Mouse (Mus musculus) layer of hippocampus, adult 8-10 months (tissue): ENCODE measurements at regions not wholly inside any gene's neighbourhood (a gene's known extent, or its start where the extent isn't known, plus 50 kb on each side); places are given as distances from the start of the nearest gene placed in this dataset.

Experiments
- DNase-seq, 2 experiments: peaks; one replicate each; pipeline ENCODE4 v3.0.0; 2022; ENCODE audit warnings: low spot score in 2 of 2

DNA sequence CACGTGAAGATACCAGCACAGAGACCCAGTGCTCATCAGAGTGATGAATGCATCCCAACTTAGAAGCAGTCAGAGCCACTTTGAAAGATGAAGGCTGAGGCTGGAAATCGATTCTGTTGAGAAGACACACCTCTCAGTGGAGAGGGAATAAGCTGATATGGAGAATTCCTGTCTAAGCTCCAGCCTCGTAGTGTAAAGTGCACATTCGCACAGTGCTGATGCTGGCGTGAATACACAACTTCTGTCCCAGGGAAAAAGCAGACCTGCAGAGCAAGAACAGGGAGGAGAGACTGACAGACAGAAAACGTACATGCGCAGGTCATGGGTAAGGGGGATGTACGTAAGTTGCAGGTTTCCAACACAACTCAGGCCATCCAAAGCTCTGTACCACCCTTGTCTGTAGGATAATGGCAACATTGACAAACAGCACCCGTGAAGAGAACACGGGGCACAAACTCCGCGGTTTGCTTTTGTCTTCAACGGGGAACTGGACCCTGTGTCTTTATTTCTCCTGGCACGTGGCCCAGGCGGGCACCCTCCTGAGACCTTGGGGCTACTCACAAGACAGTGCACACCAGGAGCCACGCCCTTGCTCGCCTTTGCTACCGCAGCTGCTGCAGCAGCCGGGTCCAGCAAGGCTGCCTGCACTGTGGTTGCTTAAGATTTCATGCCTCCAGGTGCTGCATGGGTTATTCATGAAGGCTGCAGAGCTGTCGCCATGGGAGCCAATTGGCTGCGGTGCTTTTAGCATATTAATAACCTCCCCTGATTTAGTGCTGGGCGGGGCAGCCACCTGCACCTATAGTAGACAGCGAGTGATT is 434.3 kb downstream of the Cmpk2 start:
- peak; percentile 30 to 32 for DNase-seq

DNA sequence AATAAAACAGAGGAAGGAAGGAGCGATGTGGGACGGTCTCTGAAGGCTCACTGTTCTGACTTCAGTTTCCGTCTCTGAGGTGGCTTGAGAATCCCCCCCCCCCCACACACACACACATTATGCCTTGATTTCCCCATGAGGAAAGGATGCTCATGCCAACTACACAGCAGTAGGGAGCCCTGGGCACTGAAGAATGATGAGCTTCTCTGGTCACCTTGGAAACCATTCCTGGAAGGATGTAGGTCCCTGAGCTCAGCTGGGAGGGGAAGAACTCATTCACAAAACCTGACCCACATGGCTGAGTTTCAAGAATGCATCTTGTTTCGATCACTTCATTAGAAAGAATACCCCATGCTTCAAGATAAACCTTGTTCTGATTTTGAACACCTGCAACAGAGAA is 422.2 kb downstream of the Cmpk2 start:
- DNase-seq = no peak

DNA sequence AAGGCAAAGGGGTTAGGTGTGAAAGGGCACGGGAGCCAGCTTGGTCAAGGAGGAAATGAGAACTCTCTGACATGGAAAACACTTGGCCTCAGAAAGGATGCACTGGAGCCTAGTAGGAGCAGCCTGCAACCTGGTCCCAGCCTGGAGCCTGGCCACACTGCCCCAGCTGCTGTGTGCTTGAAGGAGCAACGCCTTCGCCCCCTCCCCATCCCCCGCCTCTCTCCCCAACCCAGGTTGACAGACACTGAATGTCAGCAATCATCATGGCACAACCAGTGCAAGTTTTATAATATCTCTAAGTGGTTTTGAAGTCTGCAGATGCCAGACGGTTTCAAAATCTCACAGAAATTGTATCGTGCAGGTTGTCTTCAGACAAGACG is 417.6 kb downstream of the Cmpk2 start:
- no peak for DNase-seq

DNA sequence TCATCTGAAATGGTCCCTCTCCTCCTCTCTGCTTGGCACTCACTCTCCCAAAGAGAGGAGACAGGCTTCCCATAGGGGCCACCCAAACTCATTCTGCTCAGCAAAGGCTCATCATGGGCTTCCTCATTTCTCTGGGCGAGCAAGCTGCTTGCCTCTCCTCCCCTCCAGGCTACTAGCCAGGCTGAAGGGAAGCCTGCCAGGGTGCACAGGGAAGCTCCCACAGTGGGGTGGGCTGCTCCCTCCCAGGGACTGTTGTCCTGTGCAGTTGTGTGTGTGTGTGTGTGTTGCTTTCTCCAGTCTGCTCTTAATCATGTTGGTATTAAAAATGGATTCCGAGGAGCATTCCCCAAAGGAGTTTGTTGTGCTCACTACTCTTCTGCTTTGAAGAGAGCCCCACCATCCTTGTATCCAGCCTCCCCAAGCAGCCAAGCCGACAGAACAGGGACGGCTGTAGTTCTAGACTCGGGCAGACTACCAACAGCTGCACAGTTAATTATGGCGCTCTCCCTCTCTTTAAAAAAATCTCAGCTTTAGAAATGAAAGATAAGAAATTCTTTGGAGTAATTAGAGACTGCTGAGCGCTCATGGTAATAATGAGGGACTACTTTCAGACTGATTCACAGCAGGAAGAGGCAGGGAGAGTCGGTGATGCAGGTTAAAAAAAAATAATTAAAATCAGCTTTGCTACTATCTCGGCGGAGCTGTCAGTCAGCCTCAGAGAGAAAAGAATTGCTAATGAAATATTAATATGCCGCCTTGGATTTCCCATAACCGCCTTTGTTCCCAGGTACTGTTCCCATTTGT is 417.0 kb downstream of the Cmpk2 start:
- peak in 1 of 2 experiments; percentile 31 for DNase-seq

DNA sequence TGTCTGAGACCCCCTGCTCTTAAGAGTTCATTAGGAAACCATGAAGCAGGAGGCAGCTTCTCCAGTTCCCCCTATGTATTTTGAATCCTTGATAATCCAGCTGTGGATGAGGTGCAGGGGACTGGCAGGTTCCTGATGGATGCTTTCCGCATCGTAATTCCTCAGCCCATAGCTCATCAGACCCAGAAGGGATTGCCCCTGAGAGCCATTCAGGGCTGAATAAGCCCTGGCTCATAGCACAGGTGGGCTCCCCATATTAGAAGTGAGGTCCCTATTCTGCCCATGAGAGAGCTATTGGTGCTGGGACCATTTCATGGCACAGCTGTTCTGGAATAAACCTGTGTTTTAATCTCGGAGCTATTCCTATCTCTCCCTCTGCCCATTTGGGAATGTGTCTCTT is 416.1 kb downstream of the Cmpk2 start:
- DNase-seq = no peak

DNA sequence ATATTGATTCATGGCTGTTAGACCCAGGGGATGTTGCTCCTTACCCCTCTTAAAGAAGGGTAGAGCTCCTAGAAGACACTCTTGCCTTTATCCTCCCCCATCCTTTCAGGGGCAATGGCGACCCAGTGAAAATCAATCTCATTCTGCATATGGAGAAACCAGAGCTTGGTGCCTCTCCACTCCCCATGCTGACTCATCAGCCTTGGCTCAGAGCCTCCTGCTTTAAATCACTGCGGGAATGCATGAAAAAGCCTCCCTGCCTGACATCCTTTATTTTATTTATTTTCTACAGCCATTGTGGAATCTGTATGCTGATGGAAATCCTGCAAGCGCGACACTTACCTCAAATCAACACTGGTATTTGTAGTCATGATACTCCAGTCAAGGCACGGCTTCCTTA is 415.2 kb downstream of the Cmpk2 start:
- DNase-seq = peak in 1 of 2 experiments; percentile 34

DNA sequence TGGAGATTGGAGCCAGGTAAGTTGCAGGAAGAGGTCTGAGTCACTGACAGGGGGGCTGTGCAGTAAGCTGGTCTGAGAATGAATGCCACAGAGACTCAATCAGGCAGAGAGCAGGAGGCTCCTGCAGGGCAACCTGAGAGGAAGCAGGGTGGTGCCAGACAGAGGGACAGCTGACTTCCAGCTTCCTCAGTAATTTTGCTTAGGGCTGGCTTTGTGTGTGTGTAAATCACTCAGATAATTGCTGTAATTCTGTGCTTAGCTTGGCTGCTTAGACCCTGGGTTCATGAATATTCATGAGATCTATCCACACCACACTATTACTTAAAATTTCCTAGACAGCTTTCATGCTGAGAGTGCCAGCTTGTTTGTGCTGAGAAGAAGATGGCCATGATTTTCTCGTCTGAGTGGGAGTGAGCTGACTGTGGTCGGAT is 408.7 kb downstream of the Cmpk2 start:
- no peak for DNase-seq

DNA sequence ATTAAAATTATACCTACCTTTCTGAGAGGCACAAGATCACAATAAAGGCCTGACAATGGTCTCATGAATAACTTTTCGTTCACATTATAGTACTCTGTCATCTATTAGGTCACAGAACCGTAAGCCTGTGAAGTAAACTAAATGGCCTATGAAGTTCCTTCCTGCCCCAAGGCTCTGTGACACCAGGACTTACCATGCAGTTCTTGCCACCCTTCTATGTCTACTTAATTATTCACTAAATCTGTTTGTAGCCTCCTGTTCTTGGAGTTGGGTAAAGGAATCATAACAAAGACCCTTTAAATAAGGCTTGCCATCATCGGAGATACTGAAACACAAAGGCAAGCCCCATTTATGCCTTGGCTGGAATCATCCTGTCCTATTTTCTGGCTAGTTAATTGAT is 408.3 kb downstream of the Cmpk2 start:
- no peak for DNase-seq

DNA sequence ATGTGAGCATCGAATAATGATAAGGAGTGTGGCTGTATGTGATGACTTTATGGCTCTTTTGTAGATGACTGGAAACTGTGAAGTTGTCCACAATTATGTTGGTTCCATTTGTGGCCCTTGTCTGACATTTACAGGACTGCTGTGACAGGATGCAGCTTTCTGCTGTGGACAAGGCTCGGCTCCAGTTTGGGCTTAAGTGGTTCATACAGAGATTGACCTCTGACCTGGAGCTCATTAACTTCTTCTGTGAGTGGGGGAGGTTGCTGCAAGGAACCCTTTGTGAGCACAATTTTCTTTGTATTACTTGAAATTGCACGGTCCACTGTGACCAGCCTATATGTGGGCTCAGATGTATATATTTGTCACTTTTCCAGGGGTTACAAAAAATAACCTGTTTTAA is 403.5 kb downstream of the Cmpk2 start:
- no peak for DNase-seq

DNA sequence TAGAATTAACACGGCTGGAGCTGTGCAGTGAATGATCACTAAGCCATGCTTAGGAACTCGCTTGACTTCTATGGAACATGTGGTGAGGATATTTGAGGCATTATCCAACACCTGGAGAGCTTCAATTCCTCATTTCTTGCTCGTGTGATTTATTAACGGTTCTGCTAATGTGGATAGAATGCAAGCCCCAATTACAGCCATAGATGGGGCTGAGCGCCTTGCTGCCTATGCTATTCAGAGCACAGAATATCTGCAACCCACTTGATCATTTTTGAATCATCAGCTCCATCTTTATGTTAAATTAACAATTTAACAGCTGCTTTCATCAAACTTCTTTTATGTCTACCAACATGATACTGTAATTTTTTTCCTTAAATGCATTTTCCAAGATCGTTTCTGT is 398.7 kb downstream of the Cmpk2 start:
- no peak for DNase-seq

DNA sequence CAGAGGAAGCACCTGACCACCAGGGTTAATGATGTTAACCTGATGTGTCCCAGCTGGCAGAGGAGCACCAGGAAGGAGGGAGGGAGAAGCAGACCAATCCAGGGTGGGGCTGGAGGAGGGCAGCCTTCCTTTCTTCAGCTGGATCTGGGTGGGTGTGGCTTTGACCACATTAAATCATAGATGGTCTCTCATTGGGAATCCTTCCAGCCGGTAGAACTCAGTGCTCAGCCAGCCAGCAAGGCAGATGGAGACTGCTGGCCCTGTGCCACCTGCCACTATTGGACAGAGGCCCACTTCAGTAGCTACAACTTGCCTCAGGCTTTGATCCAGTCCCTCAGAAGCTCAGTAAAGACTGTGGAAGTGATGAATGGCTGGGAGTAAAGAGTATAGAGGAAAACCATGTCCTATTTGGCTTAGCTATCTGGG is 386.1 kb downstream of the Cmpk2 start:
- DNase-seq = peak; percentile 37 to 75

DNA sequence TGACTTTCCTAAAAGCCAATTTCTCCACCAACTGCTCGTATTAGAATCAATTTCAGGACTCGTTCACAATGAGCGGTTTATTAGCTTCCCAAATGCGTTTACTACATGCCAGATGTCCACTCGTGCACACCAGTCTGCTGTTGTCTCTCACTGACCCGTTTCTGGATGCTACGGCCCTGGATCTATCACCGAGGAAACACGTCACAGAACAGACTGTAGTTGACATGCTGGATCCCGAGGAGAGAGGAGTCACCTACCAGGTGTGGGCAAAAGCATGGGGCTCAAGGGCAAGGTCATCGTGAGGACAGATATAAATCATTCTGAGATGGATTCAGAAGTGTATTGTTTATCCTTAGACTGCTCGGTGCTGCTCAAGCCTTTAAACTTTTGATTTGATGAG is 375.9 kb downstream of the Cmpk2 start:
- DNase-seq = no peak

DNA sequence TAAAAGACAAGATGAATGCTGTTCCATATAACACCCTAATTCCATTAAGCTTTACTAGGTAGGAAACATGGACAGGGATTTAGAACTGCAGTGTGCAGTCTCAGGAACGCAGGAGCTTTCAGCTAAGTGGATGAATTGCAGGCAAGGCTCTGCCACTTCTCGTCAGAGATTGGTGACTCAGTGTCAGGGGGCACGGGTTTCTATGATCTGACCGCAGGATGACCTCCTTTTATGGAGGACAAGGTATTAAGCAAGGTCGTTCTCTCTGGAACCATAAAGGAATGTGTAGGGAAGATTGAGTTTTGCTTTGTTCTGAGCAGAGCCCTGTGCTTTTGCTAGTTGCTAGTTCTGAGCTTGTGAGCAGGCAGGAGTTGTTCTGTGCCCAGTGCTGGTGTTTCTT is 373.7 kb downstream of the Cmpk2 start:
- no peak for DNase-seq

DNA sequence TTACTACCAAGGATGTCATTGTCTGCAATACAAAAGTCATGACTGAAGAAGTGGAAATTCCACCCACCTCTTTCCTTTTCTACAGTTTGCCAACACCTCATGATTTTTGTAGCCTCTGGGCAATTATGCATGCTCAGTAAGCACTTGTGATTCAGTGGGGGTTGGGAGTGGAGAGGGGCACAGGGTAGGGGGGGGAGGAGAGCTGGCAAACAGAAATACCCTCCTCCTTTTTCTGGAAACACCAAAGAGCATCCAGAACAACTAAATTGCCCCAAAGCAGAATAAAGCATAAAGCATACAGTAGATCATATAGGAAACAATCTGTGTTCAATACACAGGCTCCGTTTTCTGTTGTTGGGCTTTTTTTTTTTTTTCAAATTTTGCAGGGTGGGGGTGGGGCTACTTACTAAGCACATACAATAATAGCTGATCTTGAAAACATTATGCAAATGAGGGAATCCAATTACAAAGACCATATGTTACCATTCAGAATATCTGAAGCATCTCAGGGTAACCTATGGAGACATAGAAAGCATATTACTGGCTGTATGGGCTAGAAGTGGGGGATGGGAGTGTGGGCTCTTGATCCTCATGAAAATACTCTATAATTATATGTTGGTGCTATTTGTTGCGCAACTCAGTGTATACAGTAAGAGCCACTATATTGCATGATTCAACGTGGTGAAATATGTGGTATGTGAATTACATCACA is 352.4 kb downstream of the Cmpk2 start:
- DNase-seq = no peak

DNA sequence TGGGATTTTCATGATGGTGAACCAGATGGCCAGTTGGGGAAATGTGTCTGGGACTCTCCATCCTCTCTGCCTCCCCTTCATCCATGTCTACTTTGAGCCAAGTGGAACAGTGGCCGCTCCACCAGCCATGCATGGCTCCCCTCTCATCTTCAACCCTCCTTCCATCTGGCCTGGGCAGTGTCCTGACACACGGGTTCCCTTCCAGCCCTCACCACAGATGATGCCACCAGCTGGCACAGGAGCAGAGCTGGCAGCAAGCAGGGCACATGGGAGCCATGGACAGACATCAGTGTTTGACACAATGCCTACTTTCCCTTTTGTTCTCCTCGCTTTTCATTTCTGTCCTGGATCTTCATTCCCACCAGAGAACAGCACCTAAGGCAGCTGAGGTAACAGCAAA is 348.9 kb downstream of the Cmpk2 start:
- DNase-seq = no peak

DNA sequence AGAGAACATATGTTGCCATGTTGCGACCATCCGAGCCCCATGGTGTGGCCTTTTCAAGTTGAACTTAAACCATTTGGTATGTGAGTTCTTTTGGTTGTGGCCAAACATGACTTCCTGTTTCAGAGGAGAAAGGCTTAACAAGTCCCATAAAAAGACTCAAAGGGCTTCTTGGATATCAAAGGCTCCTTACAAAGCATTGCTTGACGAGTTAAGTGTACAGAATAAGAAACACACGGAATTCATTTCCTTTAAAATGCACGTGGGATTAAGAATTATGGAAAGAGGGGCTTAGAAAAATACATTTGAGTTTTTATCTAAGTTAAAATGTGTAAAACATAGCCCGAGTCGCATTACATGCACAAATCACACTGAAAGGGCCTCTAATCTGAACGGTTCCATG is 346.8 kb downstream of the Cmpk2 start:
- no peak for DNase-seq

DNA sequence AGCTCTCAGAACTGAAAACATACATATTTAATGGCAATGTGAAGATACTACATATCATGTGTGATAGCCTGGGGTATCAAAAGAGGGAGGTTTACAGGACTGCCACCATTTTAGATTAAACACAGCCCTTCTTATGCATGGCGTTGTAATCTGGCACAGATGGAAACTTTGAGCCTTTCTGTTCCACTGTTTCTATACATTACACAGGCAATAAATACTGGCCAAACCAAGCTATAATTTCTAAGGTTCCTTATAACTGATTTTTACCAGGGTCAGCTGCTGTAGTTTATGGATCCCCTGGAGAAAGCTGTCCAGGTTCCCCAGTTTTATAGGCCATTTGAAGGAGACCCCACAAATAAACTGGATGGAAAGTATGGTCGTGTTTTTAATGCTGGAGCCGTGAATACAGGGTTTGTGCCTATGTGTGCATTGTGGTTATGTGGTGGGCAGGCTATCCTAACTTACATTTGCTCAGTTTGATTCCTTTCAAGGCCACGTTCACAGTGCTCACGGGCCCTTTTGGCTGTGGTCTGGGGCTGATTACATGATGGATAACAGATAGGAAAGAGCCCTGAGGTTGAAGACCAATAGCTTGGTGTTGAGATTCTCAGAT is 341.7 kb downstream of the Cmpk2 start:
- DNase-seq = no peak

DNA sequence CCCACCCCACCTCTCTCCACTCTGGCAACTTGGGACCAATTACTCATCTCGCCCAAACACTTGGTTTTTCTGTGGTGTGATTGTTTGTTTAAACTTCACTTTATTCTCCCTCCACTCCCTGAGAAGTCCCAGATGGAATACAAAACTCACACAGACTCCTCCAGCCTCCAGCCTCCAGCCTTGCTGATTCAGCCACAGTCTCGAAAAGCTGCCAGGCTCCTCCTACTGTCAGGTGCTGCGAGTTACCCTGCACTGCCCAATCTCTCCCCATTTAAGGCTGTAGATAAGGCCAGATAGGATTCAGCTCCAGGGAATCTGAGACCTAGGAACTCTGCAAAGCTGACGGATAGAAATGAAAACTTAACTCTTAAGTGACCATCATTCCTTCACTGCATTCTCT is 340.7 kb downstream of the Cmpk2 start:
- peak in 1 of 2 experiments; percentile 10 for DNase-seq

DNA sequence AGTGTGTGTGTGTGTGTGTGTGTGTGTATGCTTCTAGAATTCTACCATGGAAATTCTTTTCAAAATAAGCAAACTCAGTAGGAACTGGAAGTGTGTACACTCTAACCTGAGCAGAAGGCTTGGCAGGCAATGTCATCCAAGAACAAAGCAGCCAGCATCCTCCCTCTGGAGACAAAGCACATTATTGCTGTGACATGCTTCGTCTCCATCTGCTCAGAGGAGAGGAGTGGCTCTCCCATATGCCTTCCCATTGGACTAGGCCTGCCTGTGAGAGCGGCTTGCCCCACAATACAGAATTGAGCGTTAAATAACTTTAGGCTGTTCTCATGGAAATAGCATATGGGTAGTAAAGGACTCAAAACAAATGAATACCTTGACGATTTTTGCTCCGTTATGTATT is 333.5 kb downstream of the Cmpk2 start:
- peak; percentile 65 to 71 for DNase-seq

DNA sequence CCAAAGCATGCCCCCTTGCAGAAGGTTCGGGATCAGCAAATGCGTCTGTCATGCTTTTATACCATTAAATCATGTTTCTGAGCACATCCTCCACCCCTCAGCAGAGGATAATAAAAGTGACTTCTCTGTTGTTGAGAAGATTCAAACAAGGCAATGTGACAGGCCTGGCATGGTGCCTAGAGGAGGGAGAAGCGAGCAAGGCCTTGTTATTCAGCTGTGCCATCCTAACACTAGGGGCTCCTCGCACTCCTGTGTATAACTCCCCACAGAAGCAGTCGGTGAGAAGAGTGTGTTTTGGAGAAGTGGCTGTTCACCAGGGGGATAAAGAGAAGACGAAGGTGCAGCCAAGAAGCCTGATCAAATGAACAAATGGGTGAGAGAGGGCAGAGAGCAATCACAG is 330.3 kb downstream of the Cmpk2 start:
- DNase-seq = no peak

DNA sequence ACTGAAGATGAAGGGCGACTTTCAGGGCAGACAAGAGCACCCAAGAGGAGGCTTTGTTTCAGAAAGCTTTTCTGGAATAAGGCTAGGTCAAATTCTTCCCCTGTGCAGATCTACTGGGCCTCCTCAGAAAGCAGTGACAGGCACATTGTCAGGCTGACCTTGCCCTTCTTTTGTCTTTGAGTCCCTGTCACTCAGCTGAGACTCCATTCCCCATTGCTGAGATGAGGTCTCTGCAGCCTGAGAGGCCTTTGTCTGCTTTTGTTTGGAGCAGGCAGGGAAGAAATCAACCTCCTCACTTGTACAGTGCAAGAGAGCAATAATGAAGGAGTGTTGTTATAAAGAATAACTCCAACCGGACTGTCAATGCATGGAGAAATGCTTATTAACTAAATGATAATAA is 327.4 kb downstream of the Cmpk2 start:
- DNase-seq = no peak

DNA sequence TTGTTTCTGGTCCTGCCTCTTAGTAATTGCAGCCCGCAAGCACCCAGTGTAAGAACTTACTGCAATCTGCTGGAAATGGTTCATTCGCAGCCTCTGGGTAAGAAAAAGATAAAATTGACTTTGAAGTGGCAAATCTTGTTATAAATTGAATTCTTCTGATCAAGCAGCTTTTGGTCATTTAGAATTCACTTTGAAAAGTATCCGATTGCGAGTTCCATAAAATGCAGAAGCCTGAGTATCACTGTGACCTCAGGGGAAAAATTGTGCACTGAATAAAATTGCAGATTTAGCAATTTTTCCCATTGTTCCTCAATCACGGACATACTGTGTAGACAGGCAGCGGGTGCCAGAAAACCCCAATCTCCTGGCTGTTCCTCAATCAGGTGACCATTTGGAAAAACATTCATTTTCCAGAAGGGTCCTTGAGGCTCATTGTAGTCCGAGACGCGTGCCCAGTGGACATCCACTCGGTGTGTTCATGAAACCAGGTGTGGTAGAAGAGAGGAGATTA is 320.4 kb downstream of the Cmpk2 start:
- no peak for DNase-seq
